Mouse (Mus musculus): Measurements from ENCODE around the gene Prrt1. TPM values are rescaled to one million over a fixed set of nuclear protein-coding genes. Genes with fewer than 3 reads are reported as not detected.

The Prrt1 gene
- total RNA-seq, 2 experiments from 2014 or later, result 4.5 to 7.9 TPM

DNA sequence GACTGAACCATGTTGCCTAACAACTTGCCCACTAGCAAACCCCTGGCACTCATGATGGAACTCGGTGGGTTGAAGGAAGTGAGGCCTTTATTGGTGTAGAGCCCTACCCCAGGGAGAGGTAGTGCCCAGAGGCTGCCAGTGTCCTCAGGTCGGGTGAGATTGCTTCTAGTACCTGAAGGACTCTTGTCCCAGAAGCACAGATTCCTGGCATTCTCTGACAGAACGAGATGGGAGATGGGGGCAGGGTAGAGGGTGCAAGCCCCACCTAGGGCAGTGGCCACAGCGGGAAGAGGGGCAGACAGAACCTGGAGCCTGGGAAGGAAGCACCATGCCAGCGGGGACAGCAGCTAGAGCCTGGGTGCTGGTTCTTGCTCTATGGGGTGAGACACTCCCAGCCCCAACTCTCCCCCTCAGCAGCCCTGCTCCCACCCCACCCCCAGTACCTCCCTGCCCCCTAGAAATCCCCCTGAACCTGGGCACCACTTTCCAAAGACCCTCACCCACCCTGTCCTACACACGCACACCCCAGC, 31.7 kb upstream of the Prrt1 start, which contains the start of gene Ager:
Gene Ager (plus strand): TSS at position 297 of the 530 bp plus-strand sequence.
- no peak for DNase-seq

DNA sequence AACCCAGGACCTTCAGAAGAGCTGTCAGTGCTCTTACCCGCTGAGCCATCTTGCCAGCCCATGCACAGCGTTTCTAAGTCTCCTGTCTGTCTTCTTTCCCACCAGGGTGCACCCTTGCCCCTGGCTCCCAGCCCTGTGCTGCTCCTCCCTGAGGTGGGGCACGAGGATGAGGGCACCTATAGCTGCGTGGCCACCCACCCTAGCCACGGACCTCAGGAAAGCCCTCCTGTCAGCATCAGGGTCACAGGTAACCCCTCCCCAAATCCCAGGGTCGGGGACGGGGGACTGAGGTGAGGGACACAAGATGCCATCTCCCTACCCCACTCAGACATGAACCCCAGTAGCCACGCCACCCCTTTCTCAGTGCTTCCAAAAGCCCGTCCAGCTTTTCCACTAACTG, 29.4 kb upstream of the Prrt1 start:
- DNase-seq, result no peak

- peak; percentile 1 for DNase-seq
Measured at GRCm38 (mm10) chr17:34601796-34602195, 27.5 kb upstream of the Prrt1 start.

- DNase-seq, result peak; percentile 98
Measured at GRCm38 (mm10) chr17:34603375-34604060, 25.8 kb upstream of the Prrt1 start, which contains the start of gene Rnf5. Gene Rnf5, minus strand, starts transcription at chr17:34603690.

DNA sequence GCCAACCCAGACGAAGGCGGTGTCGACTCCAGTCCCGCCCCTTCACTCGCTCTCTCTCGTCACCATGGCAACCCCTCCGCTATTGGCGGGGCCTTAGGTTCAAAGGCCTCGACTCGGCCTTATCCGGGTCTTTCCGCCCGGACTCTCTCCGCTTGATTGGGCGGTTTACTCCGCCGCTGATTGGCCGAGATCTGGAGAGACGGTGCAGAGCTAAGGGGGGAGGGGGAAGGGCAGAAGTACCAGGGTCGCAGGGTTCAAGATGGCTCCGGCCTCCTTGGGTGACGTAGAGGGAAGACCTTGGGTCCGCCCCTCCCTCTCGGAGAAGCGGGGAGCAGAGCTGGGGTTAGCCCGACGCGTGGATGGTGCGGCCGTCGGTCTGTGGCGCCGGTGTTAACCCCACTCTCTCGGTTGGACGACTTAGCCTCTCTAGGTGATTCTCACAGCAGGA, 25.2 kb upstream of the Prrt1 start, which contains the start of gene Agpat1:
Gene Agpat1 (plus strand): TSS at position 202 of the 448 bp plus-strand sequence.
- peak; percentile 100 for DNase-seq

DNA sequence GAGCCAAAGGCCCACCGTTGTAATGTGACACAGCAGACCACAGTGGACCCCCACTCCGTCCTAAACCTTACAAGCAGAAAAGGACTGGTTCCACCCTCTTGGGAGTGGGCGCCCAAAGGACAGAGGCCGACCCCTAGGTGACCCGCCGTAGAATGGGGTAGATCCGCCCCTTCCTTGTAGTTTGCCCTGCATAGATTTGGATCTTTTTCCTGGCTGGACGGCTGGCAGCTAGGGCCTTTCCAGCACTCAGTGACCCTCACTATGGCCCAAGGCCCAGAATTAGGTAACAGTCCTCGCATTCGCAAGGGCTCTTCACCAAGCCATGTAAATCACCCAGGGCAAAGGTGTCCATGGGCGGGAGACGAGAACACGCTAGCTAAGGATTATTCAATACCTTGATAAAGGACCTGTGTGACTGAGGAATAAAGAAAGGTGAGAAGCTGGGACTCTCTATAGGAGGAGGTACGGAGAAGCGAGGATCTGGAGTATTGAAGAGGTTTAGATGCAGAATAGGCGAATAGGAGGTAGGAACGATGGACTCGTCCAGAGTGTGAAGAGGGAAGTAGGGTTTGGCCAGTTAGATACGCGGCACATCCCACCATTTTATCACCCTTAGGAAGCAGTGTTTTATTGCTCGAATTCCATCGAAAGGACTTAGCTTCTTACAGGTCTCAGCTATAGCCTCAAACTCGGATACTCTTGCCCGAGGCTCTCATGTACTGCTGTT, 24.7 kb upstream of the Prrt1 start:
- peak; percentile 83 for DNase-seq

DNA sequence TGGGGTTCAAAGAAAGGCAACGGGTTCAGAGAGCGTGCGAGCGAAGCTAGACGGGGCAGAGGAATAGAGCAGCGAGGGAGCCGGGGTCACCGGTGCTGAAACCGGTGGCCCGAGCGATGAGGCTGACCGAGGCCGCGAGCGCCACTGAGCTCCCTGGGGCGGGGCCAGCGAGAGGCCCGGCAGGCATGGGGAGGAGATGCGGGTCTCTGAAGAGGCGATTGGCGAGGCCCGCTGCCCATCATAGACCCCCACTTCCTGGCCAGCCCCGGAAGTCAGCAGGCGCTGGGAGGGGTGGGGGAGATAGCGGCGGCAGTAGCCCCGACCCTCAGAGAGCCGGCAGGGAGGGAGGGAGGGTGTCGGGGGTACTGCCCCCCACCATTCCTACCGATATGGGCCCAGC, 23.7 kb upstream of the Prrt1 start:
- DNase-seq, result peak; percentile 99

- DNase-seq, result no peak
Measured at GRCm38 (mm10) chr17:34606186-34607039, 22.9 kb upstream of the Prrt1 start.

DNA sequence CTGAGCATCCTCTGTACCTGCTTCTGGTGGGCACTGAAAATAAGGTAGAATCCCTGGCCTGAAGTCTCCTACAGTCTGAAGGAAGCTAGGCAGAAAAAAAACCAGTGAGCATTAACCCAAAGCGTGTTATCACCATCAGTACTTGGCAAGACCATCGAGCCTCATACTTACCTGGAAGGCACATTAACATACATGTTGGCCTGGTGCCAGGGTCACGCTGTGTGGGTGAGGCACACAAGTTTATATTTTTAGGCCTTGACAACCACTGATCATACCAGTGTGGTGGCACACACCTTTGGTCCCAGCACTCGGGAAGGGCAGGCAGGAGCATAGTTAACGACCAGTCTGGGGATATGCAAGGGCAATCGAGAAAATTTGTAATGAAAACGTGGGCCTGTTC, 21.3 kb upstream of the Prrt1 start:
- no peak for DNase-seq

DNA sequence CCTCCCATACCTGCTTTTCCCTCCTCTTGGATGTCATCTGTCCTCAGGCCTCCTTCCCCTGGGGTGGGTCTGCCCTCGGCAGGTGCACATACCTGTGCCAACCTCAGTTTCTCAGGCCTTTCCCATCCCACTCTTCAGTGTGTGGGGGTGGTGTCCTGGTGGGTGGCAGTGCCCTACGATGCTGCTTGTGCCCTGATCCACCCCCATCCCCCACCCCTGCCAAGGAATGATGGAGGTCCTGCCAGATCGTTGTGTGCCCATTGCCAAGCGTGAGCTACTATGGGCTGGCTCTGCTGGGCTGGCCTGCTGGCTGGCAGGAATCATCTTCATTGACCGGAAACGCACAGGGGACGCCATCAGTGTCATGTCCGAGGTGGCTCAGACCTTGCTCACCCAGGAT, 18.3 kb upstream of the Prrt1 start:
- DNase-seq, result no peak

DNA sequence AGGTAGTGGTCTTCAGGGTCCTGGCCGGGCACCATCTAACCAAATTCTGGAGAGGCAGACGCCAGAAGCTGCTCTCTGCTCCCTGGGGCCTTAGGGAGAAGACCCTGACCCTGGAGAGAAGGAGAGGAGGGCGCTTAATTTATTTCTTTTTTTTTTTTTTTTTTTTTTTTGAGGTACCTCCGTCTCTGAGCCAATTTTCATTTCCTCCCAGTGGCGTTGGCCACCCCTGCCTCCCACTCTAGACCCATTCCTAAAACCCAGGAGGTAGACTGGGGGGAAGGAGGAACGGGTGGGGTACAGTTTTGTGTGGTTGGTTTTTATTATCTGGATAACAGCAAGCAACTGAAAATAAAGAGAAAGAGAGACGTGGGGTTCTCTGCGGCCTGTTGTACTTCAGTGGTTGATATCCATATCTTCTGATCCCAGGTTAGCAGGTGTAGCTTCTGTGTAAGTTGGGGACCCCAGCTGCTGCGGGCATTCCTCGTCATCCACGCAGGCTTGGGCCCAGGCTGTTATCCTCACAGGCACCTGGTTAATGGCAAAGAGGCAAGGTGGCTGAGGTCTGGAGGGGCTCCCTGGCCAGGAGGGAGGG, 16.2 kb upstream of the Prrt1 start:
- DNase-seq, result no peak

GRCm38 (mm10) chr17:34613830-34614229, 15.5 kb upstream of the Prrt1 start:
- no peak for DNase-seq

DNA sequence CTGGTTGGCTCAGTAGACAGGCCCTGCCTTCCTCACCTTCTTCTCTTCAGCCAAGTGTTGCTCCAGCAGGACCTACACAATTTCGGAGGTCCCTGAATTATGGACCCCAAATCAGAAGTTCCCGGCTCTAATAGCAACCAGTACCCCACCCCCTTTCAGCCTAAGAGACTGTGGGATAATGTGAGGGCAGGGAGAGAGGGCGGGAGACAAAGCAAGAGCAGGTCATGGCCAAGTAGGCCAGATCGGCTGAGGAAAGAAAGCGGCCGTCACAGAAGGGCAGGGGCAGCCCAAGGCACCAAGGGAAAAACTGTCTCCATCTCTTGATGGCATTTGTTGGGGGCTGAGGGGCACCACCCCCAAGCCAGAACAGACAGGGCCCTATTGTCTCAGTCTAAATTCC, 13.5 kb upstream of the Prrt1 start, which contains the start of gene Egfl8:
Gene Egfl8 (minus strand): TSS at position 101 of the 400 bp plus-strand sequence.
- DNase-seq, result no peak

GRCm38 (mm10) chr17:34618999-34619398, 10.3 kb upstream of the Prrt1 start:
- peak; percentile 84 for DNase-seq

GRCm38 (mm10) chr17:34621006-34621405, 8.3 kb upstream of the Prrt1 start:
- DNase-seq, result no peak

DNA sequence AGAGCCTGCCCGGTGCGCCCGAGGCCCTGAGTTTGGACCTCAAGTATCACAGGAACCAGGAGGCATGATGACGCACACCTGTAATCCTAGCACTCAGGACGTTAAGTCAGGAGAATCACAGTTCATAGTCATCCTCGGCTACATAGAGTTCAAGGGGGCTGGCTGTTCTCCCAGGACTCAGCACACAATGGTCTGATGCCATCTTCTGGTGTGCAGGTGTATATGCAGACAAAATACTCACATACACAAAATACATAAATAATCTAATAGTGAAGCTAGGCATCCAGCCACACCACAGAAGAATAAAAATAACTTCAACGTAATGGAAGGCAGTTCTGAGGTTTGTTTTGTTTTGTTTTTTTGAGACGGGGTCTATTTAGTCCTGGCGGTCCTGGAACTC, 6.2 kb upstream of the Prrt1 start:
- DNase-seq, result no peak

- DNase-seq, result no peak
Measured at GRCm38 (mm10) chr17:34624981-34625380, 4.4 kb upstream of the Prrt1 start.

DNA sequence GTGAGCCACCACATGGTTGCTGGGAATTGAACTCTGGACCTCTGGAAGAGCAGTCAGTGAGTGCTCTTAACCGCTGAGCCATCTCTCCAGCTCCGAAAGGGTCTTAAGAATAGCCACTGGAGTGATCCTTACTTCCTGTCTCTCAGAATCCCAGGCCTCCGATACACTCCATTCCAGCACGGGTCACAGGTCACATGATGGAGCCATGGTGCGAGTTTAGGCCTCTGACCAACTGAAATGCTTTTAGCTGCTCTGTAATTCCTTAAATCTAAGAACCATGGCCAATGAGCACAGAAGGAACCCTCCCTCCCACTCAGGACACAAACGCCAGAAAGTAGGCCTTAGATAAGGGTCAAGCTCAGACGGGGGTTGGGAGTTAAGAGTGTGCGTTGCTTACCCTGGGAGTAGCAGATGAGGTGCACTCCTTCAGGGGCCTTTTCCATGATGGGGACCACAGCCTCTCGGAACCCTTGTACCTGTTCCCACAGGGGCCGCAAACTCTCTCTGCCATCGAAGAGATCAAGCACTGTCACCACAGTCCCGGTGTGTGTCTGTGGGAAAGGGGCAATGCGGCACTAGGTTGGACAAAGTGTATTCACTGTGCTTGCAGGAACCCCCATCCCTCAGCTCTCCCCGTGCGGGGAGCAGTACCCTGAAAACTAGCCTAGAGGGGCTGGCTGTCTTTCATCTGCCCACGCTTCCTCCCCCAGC, 3.1 kb upstream of the Prrt1 start:
- no peak for DNase-seq

DNA sequence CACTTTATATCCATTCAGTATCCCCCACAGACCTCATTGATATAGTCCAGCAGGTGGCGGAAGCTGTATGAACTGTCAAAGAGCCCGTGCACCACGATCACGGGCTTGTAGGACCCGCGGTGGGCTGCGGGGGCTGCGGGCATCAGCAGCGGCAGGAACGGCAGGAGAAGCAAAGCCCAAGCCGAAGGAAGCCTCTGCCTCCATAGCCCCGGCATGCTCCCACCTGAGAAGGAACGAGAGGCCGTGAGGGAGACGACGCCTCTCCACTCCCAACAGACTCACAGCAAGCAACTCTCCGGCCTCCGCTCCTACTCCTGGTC, 2.6 kb upstream of the Prrt1 start:
- DNase-seq, result peak; percentile 55

GRCm38 (mm10) chr17:34627093-34627942, 2.0 kb upstream of the Prrt1 start:
- DNase-seq, result peak; percentile 91

Measured in adrenal gland, postnatal 10 days (tissue).